Mouse (Mus musculus): Measurements from ENCODE around the gene Ccnyl1.
A peak's percentile ranks its signal among the peaks of the same experiment; 100 is the strongest.

The Ccnyl1 gene

GRCm38 (mm10) chr1:64738180-64738555 is 47.9 kb downstream of the Ccnyl1 start:
- no peak for DNase-seq (ENCODE audit: low spot score in 2 of 2)

DNA sequence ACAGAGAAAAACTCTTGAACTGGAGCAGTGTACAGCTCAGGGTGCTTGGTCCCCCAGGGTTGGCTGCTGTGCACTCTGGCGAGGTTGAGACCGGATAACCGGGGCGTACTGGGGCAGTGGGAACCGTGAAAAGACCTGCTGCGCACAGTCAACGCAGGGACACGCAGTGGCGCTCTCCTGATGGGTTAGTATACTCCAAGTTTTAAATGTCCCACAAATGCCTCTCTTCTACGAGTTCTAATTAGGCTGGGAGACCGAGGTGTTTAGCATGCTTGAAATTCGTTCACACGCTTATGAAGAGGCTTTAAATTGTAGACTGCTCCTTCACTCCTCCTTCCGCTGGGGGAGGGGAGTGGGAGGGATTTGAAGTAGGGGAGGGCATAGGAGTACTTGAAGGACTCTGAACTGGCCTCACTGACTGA is 48.4 kb downstream of the Ccnyl1 start:
- DNase-seq (ENCODE audit: low spot score in 2 of 2), result peak; percentile 32 to 44

- no peak for DNase-seq (ENCODE audit: low spot score in 2 of 2)
These were observed 52.6 kb downstream of the Ccnyl1 start for GRCm38 (mm10) chr1:64742741-64743408.

DNA sequence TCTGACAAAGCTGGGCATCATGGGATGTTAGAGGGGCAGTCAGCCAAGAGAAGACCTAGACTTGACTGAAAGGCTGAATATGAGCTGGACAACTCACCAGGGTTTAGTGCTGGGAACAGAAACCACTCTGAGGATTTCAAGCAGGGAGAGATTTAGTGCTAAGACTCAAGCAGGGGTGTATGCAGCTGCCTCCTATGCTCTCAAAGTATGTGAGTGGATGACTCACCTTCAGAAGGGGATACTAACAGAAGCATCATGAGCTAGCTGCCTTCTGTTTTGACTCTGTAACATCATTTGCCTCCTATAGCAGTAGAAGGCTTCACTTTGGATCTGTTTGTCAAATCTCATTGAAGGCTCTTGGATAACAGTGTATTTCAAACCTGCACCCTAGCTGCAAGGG is 54.4 kb downstream of the Ccnyl1 start:
- DNase-seq (ENCODE audit: low spot score in 2 of 2), result no peak

- peak in 1 of 2 experiments; percentile 22 for DNase-seq (ENCODE audit: low spot score in 2 of 2)
These were observed 62.9 kb downstream of the Ccnyl1 start for GRCm38 (mm10) chr1:64753109-64753508.

- DNase-seq (ENCODE audit: low spot score in 2 of 2), result no peak
These were observed 63.4 kb downstream of the Ccnyl1 start for GRCm38 (mm10) chr1:64753668-64754067.

DNA sequence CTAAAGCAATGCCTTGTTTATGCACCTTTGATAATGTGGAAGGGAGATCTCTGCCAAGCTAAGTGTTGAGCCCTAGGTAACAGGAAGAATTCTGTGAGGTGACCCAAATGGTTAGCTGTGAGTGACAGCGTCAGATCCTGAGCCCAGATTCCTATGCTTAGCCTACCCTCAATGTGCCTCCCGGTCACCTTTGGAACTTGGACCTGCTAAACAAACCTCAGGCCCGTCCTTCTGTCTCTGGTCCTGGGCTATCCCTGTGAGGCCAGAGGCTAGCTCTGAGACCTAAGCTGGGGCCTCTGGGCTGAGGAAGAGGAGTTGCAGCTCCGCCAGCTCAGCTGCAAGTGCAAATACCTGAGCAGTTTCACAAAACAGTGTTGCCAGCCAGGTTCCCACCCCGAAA is 64.4 kb downstream of the Ccnyl1 start:
- DNase-seq (ENCODE audit: low spot score in 2 of 2), result no peak

- peak in 1 of 2 experiments; percentile 34 for DNase-seq (ENCODE audit: low spot score in 2 of 2)
These were observed 65.8 kb downstream of the Ccnyl1 start for GRCm38 (mm10) chr1:64755971-64756639.

GRCm38 (mm10) chr1:64756640-64757030 is 66.4 kb downstream of the Ccnyl1 start:
- DNase-seq (ENCODE audit: low spot score in 2 of 2), result no peak

DNA sequence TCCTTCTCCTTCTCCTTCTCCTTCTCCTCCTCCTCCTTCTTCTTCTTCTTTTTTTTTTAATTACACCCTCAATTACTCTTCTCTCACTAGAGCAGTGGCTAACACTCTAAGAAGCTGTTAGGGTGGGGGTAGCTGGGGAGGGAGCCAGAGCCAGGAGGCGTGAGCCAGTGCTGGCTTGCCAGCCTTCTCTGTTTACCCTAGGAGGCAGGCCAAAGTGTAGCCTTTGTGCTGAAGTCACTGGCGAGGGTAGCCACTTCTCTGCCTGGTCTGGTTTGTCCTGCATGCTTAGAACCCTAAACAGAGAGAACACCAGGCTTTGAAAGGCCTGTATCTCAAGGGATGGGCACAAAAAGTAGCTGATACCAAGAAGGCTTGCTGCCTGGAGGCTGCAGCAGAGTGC is 67.0 kb downstream of the Ccnyl1 start:
- DNase-seq (ENCODE audit: low spot score in 2 of 2), result peak; percentile 36 to 66

GRCm38 (mm10) chr1:64757766-64758165 is 67.5 kb downstream of the Ccnyl1 start:
- DNase-seq (ENCODE audit: low spot score in 2 of 2), result no peak

DNA sequence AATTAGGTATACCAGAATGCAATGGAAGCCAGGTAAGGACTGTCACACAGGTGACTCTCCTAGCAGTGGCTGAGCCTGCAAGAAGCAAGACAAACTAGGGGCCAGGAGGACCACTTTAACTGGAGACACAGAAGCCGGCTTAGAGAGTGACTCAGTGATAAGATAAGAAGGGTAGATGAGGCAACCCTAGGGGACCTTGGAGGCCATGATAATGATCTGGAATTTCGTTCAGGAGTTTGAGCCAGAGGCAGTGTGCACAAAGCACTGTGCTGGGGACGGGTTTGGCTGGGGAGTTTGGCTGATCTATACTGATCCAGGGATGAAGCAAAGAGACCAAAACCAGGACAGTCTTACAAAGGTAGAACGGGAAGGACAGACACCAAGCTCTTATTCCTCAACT is 71.4 kb downstream of the Ccnyl1 start:
- no peak for DNase-seq (ENCODE audit: low spot score in 2 of 2)

DNA sequence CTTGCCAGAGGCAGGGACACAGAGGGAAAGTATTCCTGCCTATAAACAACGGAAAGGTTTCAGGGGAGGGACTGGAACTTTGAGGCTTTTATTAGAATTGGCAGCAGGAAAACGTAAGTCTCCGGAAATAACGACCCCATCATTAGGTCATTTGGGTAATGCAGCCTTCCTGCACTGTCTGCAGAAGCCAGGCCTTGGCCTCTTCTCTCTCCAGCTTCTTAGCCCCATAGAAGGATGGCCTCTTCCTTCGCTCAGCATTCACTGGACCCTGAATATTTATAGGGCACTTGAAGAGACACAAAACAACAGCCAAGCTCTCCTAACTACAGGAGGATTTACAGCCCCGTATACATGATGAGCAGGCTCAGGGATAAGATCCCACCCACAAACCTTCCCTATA is 79.9 kb downstream of the Ccnyl1 start:
- no peak for DNase-seq (ENCODE audit: low spot score in 2 of 2)

GRCm38 (mm10) chr1:64773305-64773704 is 83.0 kb downstream of the Ccnyl1 start:
- DNase-seq (ENCODE audit: low spot score in 2 of 2), result no peak

Measured in urinary bladder, postnatal 36 days (tissue).